Mouse (Mus musculus): ENCODE results near the gene Lyplal1. TPM values are rescaled to one million over a fixed set of nuclear protein-coding genes. Genes with fewer than 3 reads are reported as not detected.

Lyplal1 gene
- 16.0 and 17.1 TPM in 2 replicates for polyA plus RNA-seq (2015; fragmentation: Nextera tagmentation; extraction: Ambion mirVana)

GRCm38 (mm10) chr1:186116701-186117488, at the start of gene Lyplal1:
Lyplal1 (minus strand) TSS chr1:186117310.
- peak within 1 kb of the TSS; percentile 62 for H3K4me3 ChIP-seq (replicated peaks)
- no peaks in the 10 kb centered on the region for H3K9me3 ChIP-seq (replicated peaks)
- peak within 1 kb of the TSS; percentile 56 for H3K9ac ChIP-seq
- peak; percentile 91 for ATAC-seq (ENCODE audit: insufficient number of reproducible peaks, low FRiP score, low TSS enrichment, low read depth)
- H3K27ac ChIP-seq (replicated peaks): peak within 1 kb of the TSS; percentile 76
- no peaks in the 10 kb centered on the region for H3K27me3 ChIP-seq
- H3K4me1 ChIP-seq: peaks cover 7% of the 10 kb centered on the region; the same call in 1 of the 2 replicates
- H3K4me2 ChIP-seq (replicated peaks): peak within 1 kb of the TSS; percentile 76
- no peaks in the 10 kb centered on the region for H3K36me3 ChIP-seq
- WGBS: 3% methylated on average over 44 of the region's 44 CpGs

GRCm38 (mm10) chr1:186163616-186164015, 46.5 kb upstream of the Lyplal1 start:
- H3K4me2 ChIP-seq (replicated peaks): no peak overlapping the region
- no peak for ATAC-seq (ENCODE audit: insufficient number of reproducible peaks, low FRiP score, low TSS enrichment, low read depth)
- H3K9me3 ChIP-seq (replicated peaks): no peaks in the 10 kb centered on the region
- no peaks in the 10 kb centered on the region for H3K27me3 ChIP-seq
- no peaks in the 10 kb centered on the region for H3K36me3 ChIP-seq
- 0 out of 2 replicates have a peak, but pooled peaks cover 9% of the 10 kb centered on the region for H3K4me1 ChIP-seq
- WGBS: 24% methylated on average over 2 of the region's 2 CpGs
- H3K9ac ChIP-seq: no peak overlapping the region
- no peak overlapping the region for H3K27ac ChIP-seq (replicated peaks)
- H3K4me3 ChIP-seq (replicated peaks): no peak overlapping the region

- H3K4me2 ChIP-seq (replicated peaks): no peak overlapping the region
- no peak overlapping the region for H3K27ac ChIP-seq (replicated peaks)
Observed at GRCm38 (mm10) chr1:186163206-186163605, 46.1 kb upstream of the Lyplal1 start.

GRCm38 (mm10) chr1:186150376-186150775, 33.3 kb upstream of the Lyplal1 start:
- 90% methylated on average over 5 of the region's 5 CpGs for WGBS
- peaks cover 4% of the 10 kb centered on the region; the same call in 1 of the 2 replicates for H3K4me1 ChIP-seq
- H3K4me2 ChIP-seq (replicated peaks): no peak overlapping the region
- no peaks in the 10 kb centered on the region for H3K27me3 ChIP-seq
- no peak overlapping the region for H3K9ac ChIP-seq
- no peak for ATAC-seq (ENCODE audit: insufficient number of reproducible peaks, low FRiP score, low TSS enrichment, low read depth)
- H3K9me3 ChIP-seq (replicated peaks): no peaks in the 10 kb centered on the region
- H3K4me3 ChIP-seq (replicated peaks): no peak overlapping the region
- no peak overlapping the region for H3K27ac ChIP-seq (replicated peaks)
- no peaks in the 10 kb centered on the region for H3K36me3 ChIP-seq

More at GRCm38 (mm10) chr1:186163206-186163605, 46.1 kb upstream of the Lyplal1 start:
- ATAC-seq (ENCODE audit: insufficient number of reproducible peaks, low FRiP score, low TSS enrichment, low read depth): no peak
- Histone ChIP-seq H3K4me3 (replicated peaks) (no peak overlapping the region), H3K36me3 (no peaks in the 10 kb centered on the region), H3K9me3 (replicated peaks) (no peaks in the 10 kb centered on the region), H3K9ac (no peak overlapping the region), H3K4me1 (0 out of 2 replicates have a peak, but pooled peaks cover 9% of the 10 kb centered on the region), H3K27me3 (no peaks in the 10 kb centered on the region)
- WGBS: 42% methylated on average over 12 of the region's 12 CpGs

- 27% methylated on average over 6 of the region's 6 CpGs for WGBS
- H3K36me3 ChIP-seq: no peaks in the 10 kb centered on the region
- peaks cover 6% of the 10 kb centered on the region; the same call in 1 of the 2 replicates for H3K4me1 ChIP-seq
- H3K27ac ChIP-seq (replicated peaks): peak overlapping the region; percentile 69
- H3K9ac ChIP-seq: no peak overlapping the region
- no peaks in the 10 kb centered on the region for H3K9me3 ChIP-seq (replicated peaks)
- ATAC-seq (ENCODE audit: insufficient number of reproducible peaks, low FRiP score, low TSS enrichment, low read depth): peak; percentile 65; the same call in 1 of the 2 replicates
- H3K27me3 ChIP-seq: no peaks in the 10 kb centered on the region
- peak overlapping the region; percentile 26 for H3K4me2 ChIP-seq (replicated peaks)
- peak overlapping the region; percentile 21 for H3K4me3 ChIP-seq (replicated peaks)
Observed at GRCm38 (mm10) chr1:186145444-186145843, 28.3 kb upstream of the Lyplal1 start.

- Histone ChIP-seq H3K4me2 (replicated peaks) (no peak overlapping the region), H3K4me1 (peaks cover 5% of the 10 kb centered on the region; the same call in 1 of the 2 replicates), H3K9me3 (replicated peaks) (no peaks in the 10 kb centered on the region), H3K4me3 (replicated peaks) (no peak overlapping the region), H3K9ac (no peak overlapping the region), H3K27me3 (no peaks in the 10 kb centered on the region), H3K27ac (replicated peaks) (no peak overlapping the region), H3K36me3 (no peaks in the 10 kb centered on the region)
- 65% methylated on average over 2 of the region's 2 CpGs for WGBS
- ATAC-seq (ENCODE audit: insufficient number of reproducible peaks, low FRiP score, low TSS enrichment, low read depth): no peak
Observed at GRCm38 (mm10) chr1:186140191-186140590, 23.1 kb upstream of the Lyplal1 start.

- no peaks in the 10 kb centered on the region for H3K9me3 ChIP-seq (replicated peaks)
- H3K27ac ChIP-seq (replicated peaks): 0 out of 2 replicates have a peak overlapping the region, but pooled peaks have one; percentile 39
- H3K4me2 ChIP-seq (replicated peaks): no peak overlapping the region
Observed at GRCm38 (mm10) chr1:186137873-186138272, 20.8 kb upstream of the Lyplal1 start.

GRCm38 (mm10) chr1:186136636-186137380, 19.7 kb upstream of the Lyplal1 start:
- H3K36me3 ChIP-seq: no peaks in the 10 kb centered on the region
- H3K4me2 ChIP-seq (replicated peaks): no peak overlapping the region
- no peak overlapping the region for H3K27ac ChIP-seq (replicated peaks)
- H3K9me3 ChIP-seq (replicated peaks): no peaks in the 10 kb centered on the region
- H3K9ac ChIP-seq: no peak overlapping the region
- peaks cover 5% of the 10 kb centered on the region; the same call in 1 of the 2 replicates for H3K4me1 ChIP-seq
- ATAC-seq (ENCODE audit: insufficient number of reproducible peaks, low FRiP score, low TSS enrichment, low read depth): no peak
- H3K27me3 ChIP-seq: no peaks in the 10 kb centered on the region
- H3K4me3 ChIP-seq (replicated peaks): no peak overlapping the region
- WGBS: 57% methylated on average over 6 of the region's 6 CpGs

More at GRCm38 (mm10) chr1:186137873-186138272, 20.8 kb upstream of the Lyplal1 start:
- Histone ChIP-seq H3K4me1 (peaks cover 5% of the 10 kb centered on the region; the same call in 1 of the 2 replicates), H3K4me3 (replicated peaks) (no peak overlapping the region), H3K9ac (no peak overlapping the region), H3K36me3 (no peaks in the 10 kb centered on the region), H3K27me3 (no peaks in the 10 kb centered on the region)
- no peak for ATAC-seq (ENCODE audit: insufficient number of reproducible peaks, low FRiP score, low TSS enrichment, low read depth)
- WGBS: 53% methylated on average over 12 of the region's 12 CpGs

- no peaks in the 10 kb centered on the region for H3K4me1 ChIP-seq
- no peak overlapping the region for H3K4me2 ChIP-seq (replicated peaks)
- H3K36me3 ChIP-seq: no peaks in the 10 kb centered on the region
- WGBS: 89% methylated on average over 3 of the region's 3 CpGs
- no peak for ATAC-seq (ENCODE audit: insufficient number of reproducible peaks, low FRiP score, low TSS enrichment, low read depth)
- no peak overlapping the region for H3K27ac ChIP-seq (replicated peaks)
- no peak overlapping the region for H3K9ac ChIP-seq
- no peaks in the 10 kb centered on the region for H3K9me3 ChIP-seq (replicated peaks)
- H3K27me3 ChIP-seq: no peaks in the 10 kb centered on the region
- no peak overlapping the region for H3K4me3 ChIP-seq (replicated peaks)
Observed at GRCm38 (mm10) chr1:186131465-186131864, 14.4 kb upstream of the Lyplal1 start.

GRCm38 (mm10) chr1:186128940-186129339, 11.8 kb upstream of the Lyplal1 start:
- Histone ChIP-seq H3K9ac (no peak overlapping the region), H3K36me3 (no peaks in the 10 kb centered on the region), H3K9me3 (replicated peaks) (no peaks in the 10 kb centered on the region), H3K4me1 (no peaks in the 10 kb centered on the region), H3K4me3 (replicated peaks) (no peak overlapping the region), H3K27me3 (no peaks in the 10 kb centered on the region), H3K27ac (replicated peaks) (no peak overlapping the region), H3K4me2 (replicated peaks) (no peak overlapping the region)
- ATAC-seq (ENCODE audit: insufficient number of reproducible peaks, low FRiP score, low TSS enrichment, low read depth): no peak
- 92% methylated on average over 8 of the region's 8 CpGs for WGBS

GRCm38 (mm10) chr1:186126313-186126862, 9.3 kb upstream of the Lyplal1 start:
- no peaks in the 10 kb centered on the region for H3K9me3 ChIP-seq (replicated peaks)
- H3K4me1 ChIP-seq: no peaks in the 10 kb centered on the region
- no peak for ATAC-seq (ENCODE audit: insufficient number of reproducible peaks, low FRiP score, low TSS enrichment, low read depth)
- H3K36me3 ChIP-seq: no peaks in the 10 kb centered on the region
- no peak overlapping the region for H3K27ac ChIP-seq (replicated peaks)
- WGBS: 44% methylated on average over 6 of the region's 6 CpGs
- no peak overlapping the region for H3K9ac ChIP-seq
- H3K27me3 ChIP-seq: no peaks in the 10 kb centered on the region
- no peak overlapping the region for H3K4me3 ChIP-seq (replicated peaks)
- no peak overlapping the region for H3K4me2 ChIP-seq (replicated peaks)
